In genomic region chr2:172040859-172041258, GRCm38 (mm10) we compare ENCODE assay signal across 15 mouse cellular contexts. TPM values are rescaled to one million over a fixed set of nuclear protein-coding genes. Genes with fewer than 3 reads are reported as not detected.
DNase-seq lines count a peak whose midpoint lies in the region; ATAC-seq lines count a peak whose summit lies in the region.
"Had no signal": no experiment of that assay in that cellular context is flagged by ENCODE, and none has a peak within 500 bp of the region (broad histone marks: within the 10 kb centered on the region; RNA-seq: fewer than 3 reads in every experiment).

No protein-coding gene starts in this region.

- H3K4me3 ChIP-seq in forebrain, embryonic 13.5 days, result peak overlapping the region; percentile 46; the same call in 1 of the 2 replicates
- no peak overlapping the region for H3K4me3 ChIP-seq in forebrain, embryonic 10.5 days
- no peak overlapping the region for H3K4me3 ChIP-seq in neural tube, embryonic 11.5 days (ENCODE audit: low read depth, low read length)
- peak overlapping the region; percentile 58 for H3K4me3 ChIP-seq in hindbrain, embryonic 16.5 days (ENCODE audit: low read length)
- peak overlapping the region; percentile 52 for H3K4me3 ChIP-seq in neural tube, embryonic 15.5 days (replicated peaks)
- H3K4me3 ChIP-seq: intestine, embryonic 15.5 days had no signal

- no peak overlapping the region for H3K9ac ChIP-seq in forebrain, embryonic 13.5 days
- H3K9ac ChIP-seq in neural tube, embryonic 11.5 days (ENCODE audit: low read length), result no peak overlapping the region
- peak overlapping the region; percentile 57 for H3K9ac ChIP-seq in hindbrain, embryonic 16.5 days (ENCODE audit: low read depth, low read length)
- peak overlapping the region; percentile 40 for H3K9ac ChIP-seq in neural tube, embryonic 15.5 days (replicated peaks)
- H3K9ac ChIP-seq: intestine, embryonic 15.5 days had no signal

- peak overlapping the region; percentile 87 for H3K4me2 ChIP-seq in forebrain, embryonic 13.5 days
- no peak overlapping the region for H3K4me2 ChIP-seq in neural tube, embryonic 11.5 days (ENCODE audit: low read depth)
- H3K4me2 ChIP-seq in hindbrain, embryonic 16.5 days (ENCODE audit: low read length), result peak overlapping the region; percentile 95
- peak overlapping the region; percentile 91 for H3K4me2 ChIP-seq in neural tube, embryonic 15.5 days
- H3K4me2 ChIP-seq: intestine, embryonic 15.5 days had no signal

- no peaks in the 10 kb centered on the region for H3K9me3 ChIP-seq in forebrain, embryonic 13.5 days (replicated peaks)
- H3K9me3 ChIP-seq in forebrain, embryonic 10.5 days, result no peaks in the 10 kb centered on the region
- no peaks in the 10 kb centered on the region for H3K9me3 ChIP-seq in neural tube, embryonic 11.5 days (ENCODE audit: control insufficient read depth, low read length)
- H3K9me3 ChIP-seq in hindbrain, embryonic 16.5 days (ENCODE audit: control insufficient read depth, low read length), result no peaks in the 10 kb centered on the region
- no peaks in the 10 kb centered on the region for H3K9me3 ChIP-seq in neural tube, embryonic 15.5 days (replicated peaks)
- H3K9me3 ChIP-seq: intestine, embryonic 15.5 days had no signal

- peaks cover 37% of the 10 kb centered on the region for H3K4me1 ChIP-seq in forebrain, embryonic 13.5 days
- peaks cover 31% of the 10 kb centered on the region for H3K4me1 ChIP-seq in forebrain, embryonic 10.5 days
- H3K4me1 ChIP-seq in neural tube, embryonic 11.5 days (ENCODE audit: control insufficient read depth, insufficient read depth, low read length), result peaks cover 10% of the 10 kb centered on the region
- H3K4me1 ChIP-seq in hindbrain, embryonic 16.5 days (ENCODE audit: control insufficient read depth, insufficient read depth, low read depth, low read length), result peaks cover 15% of the 10 kb centered on the region
- peaks cover 35% of the 10 kb centered on the region for H3K4me1 ChIP-seq in neural tube, embryonic 15.5 days

- H3K27ac ChIP-seq in forebrain, embryonic 13.5 days, result no peak overlapping the region
- H3K27ac ChIP-seq in forebrain, embryonic 10.5 days, result no peak overlapping the region
- no peak overlapping the region for H3K27ac ChIP-seq in neural tube, embryonic 11.5 days (ENCODE audit: low read depth, low read length)
- peak overlapping the region; percentile 41; the same call in 1 of the 2 replicates for H3K27ac ChIP-seq in hindbrain, embryonic 16.5 days (ENCODE audit: low read depth, low read length)
- peak overlapping the region; percentile 69 for H3K27ac ChIP-seq in neural tube, embryonic 15.5 days (replicated peaks)
- H3K27ac ChIP-seq: intestine, embryonic 15.5 days had no signal

- ATAC-seq in forebrain, embryonic 13.5 days, result no peak
- no peak; the same call in 1 of the 2 replicates for ATAC-seq in neural tube, embryonic 11.5 days (ENCODE audit: insufficient read depth, low FRiP score, low TSS enrichment)
- ATAC-seq in hindbrain, embryonic 16.5 days, result peak; percentile 18; the same call in 1 of the 2 replicates
- ATAC-seq in neural tube, embryonic 15.5 days (ENCODE audit: low FRiP score), result no peak
- ATAC-seq: intestine, embryonic 15.5 days had no signal

- H3K27me3 ChIP-seq in forebrain, embryonic 13.5 days, result peaks cover 58% of the 10 kb centered on the region
- H3K27me3 ChIP-seq in forebrain, embryonic 10.5 days (ENCODE audit: poor library complexity, severe bottlenecking), result peaks cover 61% of the 10 kb centered on the region
- peaks cover 36% of the 10 kb centered on the region for H3K27me3 ChIP-seq in neural tube, embryonic 11.5 days (ENCODE audit: control insufficient read depth, insufficient read depth, low read length)
- H3K27me3 ChIP-seq in hindbrain, embryonic 16.5 days (replicated peaks; ENCODE audit: control insufficient read depth, insufficient read depth, low read length), result peaks cover 6% of the 10 kb centered on the region; the same call in 1 of the 2 replicates
- peaks cover 42% of the 10 kb centered on the region for H3K27me3 ChIP-seq in neural tube, embryonic 15.5 days (replicated peaks)

- 41% methylated on average over 10 of the region's 10 CpGs for WGBS in forebrain, embryonic 13.5 days
- WGBS in forebrain, embryonic 10.5 days, result 58% methylated on average over 10 of the region's 10 CpGs
- 58% methylated on average over 10 of the region's 10 CpGs for WGBS in neural tube, embryonic 11.5 days
- 28% methylated on average over 10 of the region's 10 CpGs for WGBS in hindbrain, embryonic 16.5 days
- WGBS in neural tube, embryonic 15.5 days, result 26% methylated on average over 10 of the region's 10 CpGs

- H3K36me3 ChIP-seq in forebrain, embryonic 13.5 days (ENCODE audit: poor library complexity, severe bottlenecking), result no peaks in the 10 kb centered on the region
- H3K36me3 ChIP-seq in forebrain, embryonic 10.5 days (replicated peaks), result no peaks in the 10 kb centered on the region
- no peaks in the 10 kb centered on the region for H3K36me3 ChIP-seq in neural tube, embryonic 11.5 days (ENCODE audit: control insufficient read depth, insufficient read depth, low read length)
- H3K36me3 ChIP-seq in hindbrain, embryonic 16.5 days (ENCODE audit: control insufficient read depth, insufficient read depth, low read length), result no peaks in the 10 kb centered on the region
- H3K36me3 ChIP-seq in neural tube, embryonic 15.5 days, result no peaks in the 10 kb centered on the region
- H3K36me3 ChIP-seq: G1E; intestine, embryonic 15.5 days had no signal

- DNase-seq in forebrain, embryonic 10.5 days (ENCODE audit: extremely low spot score, low spot score), result no peak
- DNase-seq in neural tube, embryonic 11.5 days (ENCODE audit: low spot score), result peak; percentile 25
- no peak for DNase-seq in neural tube, embryonic 10.5 days (ENCODE audit: extremely low spot score, low spot score)
- no peak for DNase-seq in gastrocnemius, adult 8-10 months (ENCODE audit: low spot score in 2 of 2)
- DNase-seq in testis, postnatal 10 days (ENCODE audit: low spot score), result no peak
- DNase-seq: cerebellum, adult 11-12 months; kidney, postnatal 10 days; lung, postnatal 4 days; thymus, postnatal 14 days had no signal

RNA-seq across cellular contexts. Expression of gene Cbln4, which starts 2.4 kb away (rescaled TPM):
- polyA plus RNA-seq in forebrain, embryonic 13.5 days (2015; fragmentation: Nextera tagmentation; extraction: Ambion mirVana), result 3.7 and 5.7 TPM in 2 replicates
- polyA plus RNA-seq in forebrain, embryonic 10.5 days (2016; fragmentation: Nextera tagmentation; extraction: Ambion mirVana), result 0.12 and 0.26 TPM in 2 replicates
- polyA plus RNA-seq in neural tube, embryonic 11.5 days (2014; fragmentation: Nextera tagmentation; extraction: Ambion mirVana), result 3.0 and 3.2 TPM in 2 replicates
- 41.7 and 47.6 TPM in 2 replicates for polyA plus RNA-seq in hindbrain, embryonic 16.5 days (2015; fragmentation: Nextera tagmentation; extraction: Ambion mirVana)
- 37.0 and 45.0 TPM in 2 replicates for polyA plus RNA-seq in neural tube, embryonic 15.5 days (2015; fragmentation: Nextera tagmentation; extraction: Ambion mirVana)
- total RNA-seq in gastrocnemius, adult 8-10 months (2022), result not detected
- total RNA-seq: granulocyte monocyte progenitor cell, adult 5-6 weeks had no signal
- polyA plus RNA-seq: G1E had no signal

Comparison
In these comparisons a context has a peak if more than half of its experiments do, and no peak if none do; other contexts are left out.
1. H3K27ac ChIP-seq: peak in hindbrain, embryonic 16.5 days (single experiment) and neural tube, embryonic 15.5 days (single experiment); none in forebrain, embryonic 13.5 days (single experiment), forebrain, embryonic 10.5 days (single experiment) and neural tube, embryonic 11.5 days (single experiment).
2. H3K4me3 ChIP-seq: peak in forebrain, embryonic 13.5 days (single experiment), hindbrain, embryonic 16.5 days (single experiment) and neural tube, embryonic 15.5 days (single experiment); none in forebrain, embryonic 10.5 days (single experiment) and neural tube, embryonic 11.5 days (single experiment).
3. H3K9ac ChIP-seq: peak in hindbrain, embryonic 16.5 days (single experiment) and neural tube, embryonic 15.5 days (single experiment); none in forebrain, embryonic 13.5 days (single experiment) and neural tube, embryonic 11.5 days (single experiment).